Mouse (Mus musculus) heart, embryonic 11.5 days (tissue): Measurements from ENCODE around the gene Btbd19. TPM values are rescaled to one million over a fixed set of nuclear protein-coding genes. Genes with fewer than 3 reads are reported as not detected.

Experiments used
- ATAC-seq: fragments of 200-750 bp; cut with Nextera tagmentation; replicated peaks from 2 replicates; pipeline ENCODE4 v1.8.0; 2017; ENCODE audit warnings: moderate library complexity; ENCODE audit not compliant: insufficient number of reproducible peaks, low FRiP score, low TSS enrichment
- H3K27ac ChIP-seq: fragments of 300-500 bp; sonication (generic); 2 replicates; pipeline ENCODE4 v1.5.1; 2014; ENCODE audit warnings: mild to moderate bottlenecking, low read depth, low read length
- H3K27me3 ChIP-seq: fragments of 300-500 bp; sonication (generic); 2 replicates; pipeline ENCODE4 v1.6.1; 2014; ENCODE audit warnings: mild to moderate bottlenecking, low read length, mixed read lengths; ENCODE audit not compliant: control insufficient read depth, insufficient read depth
- H3K36me3 ChIP-seq: fragments of 300-500 bp; sonication (generic); 2 replicates; pipeline ENCODE4 v1.6.1; 2014; ENCODE audit warnings: mild to moderate bottlenecking, low read length, moderate library complexity, mixed read lengths; ENCODE audit not compliant: control insufficient read depth, insufficient read depth
- H3K4me1 ChIP-seq: fragments of 300-500 bp; sonication (generic); 2 replicates; pipeline ENCODE4 v1.6.1; 2014; ENCODE audit warnings: low read length; ENCODE audit not compliant: control insufficient read depth, insufficient read depth
- H3K4me2 ChIP-seq: fragments of 300-500 bp; sonication (generic); 2 replicates; pipeline ENCODE4 v1.6.1; 2014; ENCODE audit warnings: mild to moderate bottlenecking, moderate library complexity
- H3K4me3 ChIP-seq: fragments of 300-500 bp; sonication (generic); 2 replicates; pipeline ENCODE4 v1.5.1; 2014; ENCODE audit warnings: low read depth, low read length
- H3K9ac ChIP-seq: fragments of 300-500 bp; sonication (generic); 2 replicates; pipeline ENCODE4 v1.6.1; 2014; ENCODE audit warnings: mild to moderate bottlenecking, low read depth, low read length, moderate library complexity
- H3K9me3 ChIP-seq: fragments of 300-500 bp; sonication (generic); replicated peaks from 2 replicates; pipeline ENCODE4 v1.6.1; 2016; ENCODE audit warnings: low read length; ENCODE audit not compliant: control insufficient read depth
- WGBS: fragments of 180-500 bp; shearing (Covaris S2); extraction: QIAGEN DNeasy Blood & Tissue Kit; methylation state at CpG from one replicate; pipeline ENCODE4 v1.1.7; 2014; ENCODE audit not compliant: insufficient replicate concordance; 5-methylcytosine and 5-hydroxymethylcytosine counted together
- polyA plus RNA-seq: library from polyadenylated mRNA; unstranded; fragments of >200 nt; fragmentation: Nextera tagmentation; extraction: Ambion mirVana; gene quantifications from 2 replicates; pipeline ENCODE4 v1.2.1, GENCODE M21; 2014

The Btbd19 gene
- polyA plus RNA-seq, 1 experiment from 2014 or later: 4.0 TPM

DNA sequence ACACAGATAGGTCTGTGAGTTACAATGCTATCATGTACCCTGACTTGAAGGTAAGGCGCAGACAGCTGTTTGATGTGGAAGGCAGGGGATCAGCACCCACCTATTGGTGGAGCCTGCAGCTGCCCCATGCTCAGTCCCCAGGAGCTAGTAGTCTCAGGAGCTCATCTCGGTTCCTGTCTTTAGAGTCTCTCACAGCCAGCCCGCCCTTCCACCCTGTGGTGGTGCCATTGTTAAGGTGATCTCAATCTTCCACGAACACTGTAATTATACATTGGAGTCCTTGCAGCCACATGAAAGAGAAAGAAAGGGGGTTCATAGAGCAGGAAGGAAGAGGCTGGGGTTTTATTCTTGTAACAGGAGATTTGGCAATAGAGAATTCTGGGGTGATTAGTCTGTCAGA lies 25.5 kb downstream of the Btbd19 start:
- H3K4me1 ChIP-seq: peaks cover 6% of the 10 kb centered on the region; the same call in 1 of the 2 replicates
- no peak overlapping the region for H3K27ac ChIP-seq
- H3K36me3 ChIP-seq: no peaks in the 10 kb centered on the region
- ATAC-seq: no peak
- WGBS: 74% methylated on average over 4 of the region's 4 CpGs
- H3K9me3 ChIP-seq: no peaks in the 10 kb centered on the region
- no peak overlapping the region for H3K9ac ChIP-seq
- no peaks in the 10 kb centered on the region for H3K27me3 ChIP-seq
- no peak overlapping the region for H3K4me2 ChIP-seq
- no peak overlapping the region for H3K4me3 ChIP-seq

DNA sequence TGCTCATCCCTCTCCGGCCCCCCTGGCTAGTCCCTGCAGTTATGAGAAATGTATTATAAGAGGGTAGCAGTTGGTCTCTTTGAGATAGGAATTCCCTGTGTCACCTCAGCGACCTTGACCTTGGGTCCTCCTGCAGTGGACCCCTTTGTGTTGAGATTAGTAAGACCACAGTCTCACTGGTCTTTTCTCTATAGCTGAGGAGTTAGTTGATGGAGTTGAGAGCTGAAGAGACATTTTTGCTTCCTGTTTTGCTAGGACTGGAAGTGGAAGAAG lies 26.8 kb downstream of the Btbd19 start:
- 65% methylated on average over 2 of the region's 2 CpGs for WGBS
- H3K9ac ChIP-seq: no peak overlapping the region
- H3K27ac ChIP-seq: no peak overlapping the region
- no peaks in the 10 kb centered on the region for H3K27me3 ChIP-seq
- H3K9me3 ChIP-seq: no peaks in the 10 kb centered on the region
- no peak overlapping the region for H3K4me2 ChIP-seq
- H3K36me3 ChIP-seq: no peaks in the 10 kb centered on the region
- no peak overlapping the region for H3K4me3 ChIP-seq
- H3K4me1 ChIP-seq: peaks cover 6% of the 10 kb centered on the region; the same call in 1 of the 2 replicates
- no peak for ATAC-seq

DNA sequence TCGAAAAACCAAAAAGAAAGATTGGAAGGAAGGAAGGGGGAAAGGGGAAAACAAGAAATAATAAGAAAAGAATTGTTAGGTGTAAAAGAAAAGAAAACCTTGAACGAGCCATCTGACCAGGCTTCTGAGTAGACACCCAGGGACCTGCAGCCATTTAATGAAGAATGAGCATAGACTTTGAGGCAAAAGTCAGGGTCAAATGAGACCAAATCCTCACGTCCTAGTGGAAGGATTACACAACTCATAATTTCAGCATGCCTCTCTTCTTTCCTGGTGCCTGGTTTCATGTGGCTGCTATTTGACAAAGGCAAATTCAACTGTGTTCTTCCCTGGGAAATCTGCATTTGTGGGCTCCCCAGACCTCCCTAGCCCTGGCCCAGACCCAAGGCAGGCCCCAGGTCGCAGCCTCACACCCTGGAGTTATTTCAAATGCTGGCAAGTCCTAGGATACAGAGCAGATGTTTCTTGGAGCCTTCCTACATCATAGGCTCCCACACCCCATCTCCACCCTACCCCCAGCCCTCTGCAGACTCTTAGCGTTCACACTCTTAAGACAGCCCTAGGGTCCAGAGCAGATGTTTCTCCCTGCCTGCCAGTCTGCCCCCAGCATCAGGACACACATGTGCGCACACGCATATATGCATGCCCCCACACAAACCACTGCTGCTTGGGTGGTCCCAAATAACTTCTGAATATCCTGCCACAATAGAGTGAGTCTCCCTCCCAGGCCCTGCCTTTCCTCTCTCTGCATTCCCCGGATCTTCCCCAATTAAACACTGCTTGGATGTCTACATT lies 27.4 kb downstream of the Btbd19 start:
- Histone ChIP-seq H3K27me3 (no peaks in the 10 kb centered on the region), H3K9ac (no peak overlapping the region), H3K4me1 (peaks cover 6% of the 10 kb centered on the region; the same call in 1 of the 2 replicates), H3K9me3 (no peaks in the 10 kb centered on the region), H3K36me3 (no peaks in the 10 kb centered on the region), H3K4me3 (no peak overlapping the region), H3K4me2 (0 out of 2 replicates have a peak overlapping the region, but pooled peaks have one; percentile 1), H3K27ac (no peak overlapping the region)
- WGBS: 72% methylated on average over 8 of the region's 8 CpGs
- ATAC-seq: no peak

DNA sequence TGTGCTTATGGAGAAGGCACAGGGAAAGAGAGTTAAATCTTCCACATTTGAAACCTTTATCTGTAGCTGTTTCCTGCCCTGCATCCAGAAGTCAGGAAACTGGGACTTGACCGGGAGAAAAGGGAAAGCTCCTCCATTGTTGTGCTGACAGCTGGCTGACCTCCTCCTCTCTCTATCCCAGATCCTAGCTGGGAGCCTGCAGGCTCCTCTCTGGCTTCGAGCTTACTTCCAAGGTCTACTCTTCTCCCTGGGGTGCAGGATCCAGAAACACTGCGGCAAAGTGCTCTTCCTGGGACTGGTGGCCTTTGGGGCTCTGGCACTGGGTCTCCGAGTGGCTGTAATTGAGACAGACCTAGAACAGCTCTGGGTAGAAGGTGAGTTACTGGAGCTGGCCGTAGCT lies 28.9 kb downstream of the Btbd19 start:
- peak overlapping the region; percentile 100 for H3K4me2 ChIP-seq
- peaks cover 6% of the 10 kb centered on the region; the same call in 1 of the 2 replicates for H3K4me1 ChIP-seq
- H3K4me3 ChIP-seq: peak overlapping the region; percentile 65
- H3K9me3 ChIP-seq: no peaks in the 10 kb centered on the region
- no peak overlapping the region for H3K27ac ChIP-seq
- 19% methylated on average over 5 of the region's 5 CpGs for WGBS
- H3K9ac ChIP-seq: peak overlapping the region; percentile 76
- no peaks in the 10 kb centered on the region for H3K36me3 ChIP-seq
- H3K27me3 ChIP-seq: no peaks in the 10 kb centered on the region
- no peak for ATAC-seq

DNA sequence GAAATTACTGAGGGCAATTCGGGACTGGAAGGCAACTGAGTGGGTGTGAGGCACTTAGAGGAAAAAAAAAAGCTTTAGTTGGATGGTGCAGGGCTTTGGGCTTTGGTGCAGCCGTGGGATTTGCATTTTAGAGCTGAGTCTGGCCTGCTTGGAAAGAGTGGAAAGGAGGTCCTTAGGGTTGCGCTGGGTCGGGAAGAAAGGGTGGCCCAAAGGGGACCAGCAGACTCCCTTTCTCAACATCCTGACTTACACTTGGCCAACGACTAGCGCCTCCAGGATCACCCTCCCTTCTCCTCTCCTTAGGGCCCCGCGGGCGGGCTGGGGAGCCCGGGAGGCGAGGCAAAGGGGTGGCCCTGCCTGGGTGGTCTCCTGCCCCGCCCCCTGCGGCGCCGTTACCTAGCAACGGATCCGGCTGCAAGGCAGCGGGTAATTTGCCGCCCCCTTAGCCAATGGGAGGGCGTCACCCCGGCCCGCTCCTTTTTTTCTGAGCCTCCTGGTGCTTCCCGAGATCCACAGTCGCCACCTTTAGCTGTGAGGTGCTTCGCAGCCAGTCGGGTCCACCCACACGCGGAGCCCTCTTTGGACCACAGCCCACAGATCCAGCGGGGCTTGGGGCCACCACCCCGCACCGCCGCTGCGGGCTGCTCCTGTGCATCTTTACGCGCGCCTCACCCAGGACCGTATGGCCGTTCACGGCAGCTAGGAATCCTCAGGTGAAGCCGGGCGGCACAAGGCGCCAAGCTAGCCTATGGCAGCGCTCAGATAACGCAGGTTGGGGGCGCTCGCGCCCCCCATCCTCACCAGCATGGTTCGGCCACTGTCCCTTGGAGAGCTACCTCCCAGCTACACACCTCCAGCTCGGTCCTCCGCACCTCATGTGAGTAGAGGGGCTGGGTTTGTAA lies 29.7 kb downstream of the Btbd19 start, which contains the start of gene Ptch2:
TSS of gene Ptch2 (plus strand) at position 525 of the 902 bp plus-strand sequence.
- Histone ChIP-seq H3K27me3 (no peaks in the 10 kb centered on the region), H3K4me1 (peaks cover 6% of the 10 kb centered on the region; the same call in 1 of the 2 replicates), H3K4me3 (peak within 1 kb of the TSS; percentile 65), H3K4me2 (peak within 1 kb of the TSS; percentile 100), H3K27ac (no peak within 1 kb of the TSS), H3K9me3 (no peaks in the 10 kb centered on the region), H3K36me3 (no peaks in the 10 kb centered on the region), H3K9ac (peak within 1 kb of the TSS; percentile 76)
- under 1% methylated on average over 47 of the region's 50 CpGs for WGBS
- peak; percentile 62; the same call in 1 of the 2 replicates for ATAC-seq

DNA sequence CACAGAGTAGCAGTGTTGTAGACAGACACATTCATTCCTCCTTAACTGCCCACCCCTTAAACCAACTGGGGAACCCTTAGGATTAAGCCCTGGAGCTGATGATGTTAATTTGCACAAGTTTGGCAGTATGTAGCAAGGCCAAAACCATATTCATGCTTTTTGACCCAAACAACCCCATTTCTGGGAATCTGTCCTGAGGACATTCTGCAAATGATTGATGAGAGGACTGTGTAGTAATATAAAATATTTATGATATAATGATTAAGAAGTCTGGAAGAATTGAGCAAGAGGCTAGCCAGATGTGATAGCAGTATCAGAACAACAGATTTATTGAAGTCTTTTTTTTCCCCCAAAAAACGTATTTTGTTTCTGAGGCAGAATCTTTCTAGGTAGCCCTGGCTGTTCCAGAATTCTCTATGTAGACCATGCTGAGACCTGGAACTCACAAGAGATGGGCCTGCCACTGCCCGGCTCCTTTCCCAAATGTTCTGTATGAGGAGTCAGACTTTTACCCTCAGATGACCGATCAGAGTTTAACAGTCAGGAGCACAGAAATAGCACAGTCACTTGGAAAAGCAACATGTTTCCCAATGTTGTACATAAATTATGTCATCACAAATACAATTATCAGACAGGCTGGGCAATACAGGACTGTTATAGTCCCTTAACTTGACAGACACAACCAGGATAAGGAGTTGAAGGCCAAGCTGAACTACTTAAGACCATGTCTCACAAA lies 30.7 kb downstream of the Btbd19 start:
- no peaks in the 10 kb centered on the region for H3K27me3 ChIP-seq
- no peak overlapping the region for H3K9ac ChIP-seq
- peaks cover 6% of the 10 kb centered on the region; the same call in 1 of the 2 replicates for H3K4me1 ChIP-seq
- 81% methylated on average over 3 of the region's 3 CpGs for WGBS
- no peaks in the 10 kb centered on the region for H3K36me3 ChIP-seq
- H3K4me2 ChIP-seq: no peak overlapping the region
- H3K4me3 ChIP-seq: no peak overlapping the region
- H3K27ac ChIP-seq: no peak overlapping the region
- no peak for ATAC-seq
- no peaks in the 10 kb centered on the region for H3K9me3 ChIP-seq

DNA sequence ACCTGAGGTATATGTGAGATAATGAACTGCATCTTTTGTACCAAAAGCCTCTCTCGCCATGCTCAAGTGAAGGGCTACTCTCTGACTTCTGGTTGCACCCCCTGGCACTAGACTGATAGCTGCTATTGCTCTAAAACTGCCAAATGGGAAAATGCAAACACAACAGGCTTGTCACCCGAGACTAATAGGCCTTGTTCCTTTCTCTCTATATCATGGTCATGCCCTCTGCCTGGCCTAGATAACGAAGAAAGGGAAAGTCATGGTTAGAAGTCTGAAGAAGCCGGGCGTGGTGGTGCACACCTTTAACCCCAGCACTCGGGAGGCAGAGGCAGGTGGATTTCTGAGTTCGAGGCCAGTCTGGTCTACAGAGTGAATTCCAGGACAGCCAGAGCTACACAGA lies 34.9 kb downstream of the Btbd19 start:
- Histone ChIP-seq H3K27ac (no peak overlapping the region), H3K9me3 (no peaks in the 10 kb centered on the region), H3K4me2 (no peak overlapping the region), H3K4me1 (no peaks in the 10 kb centered on the region), H3K4me3 (no peak overlapping the region), H3K9ac (no peak overlapping the region), H3K27me3 (no peaks in the 10 kb centered on the region), H3K36me3 (no peaks in the 10 kb centered on the region)
- 71% methylated on average over 7 of the region's 7 CpGs for WGBS
- ATAC-seq: no peak; the same call in 1 of the 2 replicates

DNA sequence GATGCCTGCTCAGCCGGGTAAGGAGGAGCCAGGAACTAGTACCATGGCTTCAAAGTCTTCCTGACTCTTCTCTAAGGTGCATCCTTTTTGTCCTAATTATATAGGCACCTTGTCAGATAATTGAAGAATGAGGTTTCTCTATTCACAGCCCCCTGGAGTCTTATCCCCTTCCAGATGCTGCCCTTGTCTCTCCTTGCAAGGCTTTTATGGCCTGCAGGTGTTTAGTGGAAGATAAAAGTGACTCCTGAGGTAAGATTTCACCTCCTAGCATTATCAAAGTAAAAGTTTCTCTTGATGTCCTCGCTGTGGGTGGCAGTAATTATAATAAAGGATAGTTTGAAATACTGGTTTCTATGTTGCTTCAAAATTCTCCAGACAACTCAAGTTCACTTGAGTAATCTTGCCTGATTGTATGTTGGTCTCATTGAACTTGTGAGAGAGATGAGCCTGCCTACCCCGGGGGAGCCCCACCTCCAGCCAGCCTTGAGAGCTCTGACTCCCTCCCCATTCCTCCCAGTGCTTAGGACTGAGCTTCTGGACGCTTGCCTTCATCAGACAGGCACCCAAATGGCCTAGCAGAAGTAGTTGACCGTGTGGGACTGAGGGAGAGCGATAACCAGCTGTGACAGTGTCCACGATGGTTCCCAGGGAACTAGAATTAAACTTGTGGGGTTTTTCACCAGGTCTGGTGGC lies 37.4 kb downstream of the Btbd19 start:
- H3K4me3 ChIP-seq: no peak overlapping the region
- ATAC-seq: no peak

More for the DNA sequence above, 37.4 kb downstream of the Btbd19 start:
- 77% methylated on average over 7 of the region's 7 CpGs for WGBS
- no peaks in the 10 kb centered on the region for H3K9me3 ChIP-seq
- no peaks in the 10 kb centered on the region for H3K4me1 ChIP-seq
- H3K36me3 ChIP-seq: peaks cover 3% of the 10 kb centered on the region; the same call in 1 of the 2 replicates
- H3K4me2 ChIP-seq: no peak overlapping the region
- no peak overlapping the region for H3K27ac ChIP-seq
- H3K27me3 ChIP-seq: no peaks in the 10 kb centered on the region
- no peak overlapping the region for H3K9ac ChIP-seq
